ENCODE assay signal across 8 mouse cellular contexts in the genomic region with DNA sequence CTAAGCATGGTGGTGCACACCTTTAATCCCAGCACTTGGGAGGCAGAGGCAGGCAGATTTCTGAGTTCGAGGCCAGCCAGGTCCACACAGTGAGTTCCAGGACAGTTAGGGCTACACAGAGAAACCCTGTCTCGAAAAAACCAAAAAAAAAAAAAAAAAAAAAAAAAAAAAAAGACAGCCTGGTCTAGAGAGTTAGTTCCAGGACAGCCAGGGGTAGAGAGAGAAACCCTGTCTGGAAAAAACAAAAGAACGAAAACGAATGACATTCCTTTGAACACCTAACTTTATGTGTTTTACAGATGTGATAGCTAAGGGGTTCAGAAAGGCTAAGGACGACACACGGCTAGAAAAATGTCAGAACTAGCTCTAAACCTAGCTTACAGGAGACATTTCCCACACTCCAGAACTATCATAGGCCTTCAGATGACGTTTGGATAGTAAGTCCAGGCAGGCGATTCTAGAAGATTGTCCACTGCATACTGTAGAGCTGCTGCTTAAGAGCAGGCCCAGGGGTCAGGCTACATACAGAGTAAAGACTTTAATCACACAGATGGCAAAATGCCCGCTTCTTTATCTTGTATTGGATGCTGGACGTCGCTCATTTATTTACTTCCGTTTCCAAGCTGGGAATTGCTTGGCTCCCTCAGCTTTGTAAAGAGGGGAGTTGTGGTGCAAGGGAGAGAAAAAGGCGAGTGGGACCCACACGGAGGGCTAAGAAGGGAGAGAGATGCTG. TPM values are rescaled to one million over a fixed set of nuclear protein-coding genes. Genes with fewer than 3 reads are reported as not detected.
DNase-seq lines count a peak whose midpoint lies in the region; ATAC-seq and TF ChIP-seq lines count a peak whose summit lies in the region.

No protein-coding gene starts in this region.

- H3K36me3 ChIP-seq in midbrain, postnatal 0 days (ENCODE audit: insufficient read depth, low read length) = no peaks in the 10 kb centered on the region

- peak overlapping the region; percentile 56 for H3K4me2 ChIP-seq in midbrain, postnatal 0 days (ENCODE audit: low read depth, low read length, poor library complexity, severe bottlenecking)

- no peak for DNase-seq in layer of hippocampus, adult 2 months (ENCODE audit: low spot score in 2 of 2)
- DNase-seq in layer of hippocampus, adult 9-10 months (ENCODE audit: low spot score) = no peak
- peak; percentile 32 for DNase-seq in induced T-regulatory cell, adult 2 months (ENCODE audit: low read depth)
- peak; percentile 48 for DNase-seq in midbrain, postnatal 0 days (ENCODE audit: low spot score)
- no peak for DNase-seq in natural killer cell, adult 2 months (ENCODE audit: low spot score in 2 of 2)
- DNase-seq in left cerebral cortex, postnatal 14 days (ENCODE audit: low spot score in 2 of 2) = no peak

- H3K27me3 ChIP-seq in midbrain, postnatal 0 days (ENCODE audit: insufficient read depth, low read length) = no peaks in the 10 kb centered on the region

- H3K27ac ChIP-seq in layer of hippocampus, adult 2 months = peak overlapping the region; percentile 98
- H3K27ac ChIP-seq in cortical plate, adult 2 months (ENCODE audit: insufficient read depth, low read length) = peak overlapping the region; percentile 96
- peak overlapping the region; percentile 88 for H3K27ac ChIP-seq in midbrain, postnatal 0 days (ENCODE audit: low read depth, low read length)

- WGBS in midbrain, postnatal 0 days = 29% methylated on average over 14 of the region's 14 CpGs

- H3K4me3 ChIP-seq in layer of hippocampus, adult 2 months = peak overlapping the region; percentile 80
- peak overlapping the region; percentile 85 for H3K4me3 ChIP-seq in cortical plate, adult 2 months (ENCODE audit: insufficient read depth, low read length)
- H3K4me3 ChIP-seq in midbrain, postnatal 0 days (ENCODE audit: low read depth, low read length) = peak overlapping the region; percentile 56

- TF ChIP-seq POLR2A in cortical plate, adult 2 months (IDR thresholded peaks at IDR 0.05; ENCODE audit: extremely low read depth, insufficient read depth, low read length) = no peak

- no peaks in the 10 kb centered on the region for H3K9me3 ChIP-seq in midbrain, postnatal 0 days (ENCODE audit: low read length)

- peaks cover 5% of the 10 kb centered on the region; the same call in 1 of the 2 replicates for H3K4me1 ChIP-seq in cortical plate, adult 2 months (ENCODE audit: control insufficient read depth, insufficient read depth, low read length)
- H3K4me1 ChIP-seq in midbrain, postnatal 0 days (ENCODE audit: insufficient read depth, low read length) = peaks cover 8% of the 10 kb centered on the region; the same call in 1 of the 2 replicates

- peak overlapping the region; percentile 80 for H3K9ac ChIP-seq in midbrain, postnatal 0 days (replicated peaks; ENCODE audit: low read length, poor library complexity, severe bottlenecking)

- no peak for TF ChIP-seq CTCF in layer of hippocampus, adult 2 months (conservative IDR thresholded peaks at IDR 0.05)
- no peak for TF ChIP-seq CTCF in cortical plate, adult 2 months (IDR thresholded peaks at IDR 0.05; ENCODE audit: extremely low read depth, insufficient read depth, low read length)
- no peak for TF ChIP-seq CTCF in midbrain, postnatal 0 days (IDR thresholded peaks at IDR 0.05)

- ATAC-seq in midbrain, postnatal 0 days (ENCODE audit: low FRiP score) = no peak
- ATAC-seq in megakaryocyte progenitor cell, adult 5-6 weeks (replicated peaks; ENCODE audit: poor library complexity) = no peak

- intact Hi-C loops in left cerebral cortex, postnatal 14 days (cut with DNase I) = no loop called here

RNA-seq across cellular contexts. Expression of a gene that starts 2.0 kb away (rescaled TPM):
- 1 to 10 TPM; 1.0 to 1.3 TPM for total RNA-seq in layer of hippocampus, adult 2 months (2021)
- 1.7 and 2.4 TPM in 2 replicates for polyA plus RNA-seq in cortical plate, adult 2 months (2012; rRNA removed)
- 2.0 and 3.8 TPM in 2 replicates for total RNA-seq in midbrain, postnatal 0 days (2014; rRNA removed)
- polyA plus RNA-seq in midbrain, postnatal 0 days (2015; fragmentation: Nextera tagmentation; extraction: Ambion mirVana) = 2.0 and 2.2 TPM in 2 replicates
- 1 to 10 TPM in 1 of 2 experiments, under 1 TPM in 1; 0.94 to 1.1 TPM for total RNA-seq in left cerebral cortex, postnatal 14 days (2021)
- 0.61 and 1.5 TPM in 2 replicates for total RNA-seq in megakaryocyte progenitor cell, adult 5-6 weeks (2015)
- 0.29 and 1.8 TPM in 2 replicates for total RNA-seq in megakaryocyte progenitor cell, adult 5-6 weeks (2017)

RNA-seq across cellular contexts. Expression of a gene that starts 7.2 kb away (rescaled TPM):
- total RNA-seq in layer of hippocampus, adult 2 months (2021) = 10 to 100 TPM; 30.2 to 30.5 TPM
- 35.9 and 40.5 TPM in 2 replicates for polyA plus RNA-seq in cortical plate, adult 2 months (2012; rRNA removed)
- total RNA-seq in midbrain, postnatal 0 days (2014; rRNA removed) = 7.2 and 19.2 TPM in 2 replicates
- 10.6 and 11.4 TPM in 2 replicates for polyA plus RNA-seq in midbrain, postnatal 0 days (2015; fragmentation: Nextera tagmentation; extraction: Ambion mirVana)
- total RNA-seq in left cerebral cortex, postnatal 14 days (2021) = 10 to 100 TPM; 28.7 to 47.5 TPM
- total RNA-seq in megakaryocyte progenitor cell, adult 5-6 weeks (2015) = 65.8 and 66.4 TPM in 2 replicates
- total RNA-seq in megakaryocyte progenitor cell, adult 5-6 weeks (2017) = 15.3 and 17.4 TPM in 2 replicates

RNA-seq across cellular contexts. Expression of a gene that starts 9.6 kb away (rescaled TPM):
- 100 to 1,000 TPM; 171 to 178 TPM for total RNA-seq in layer of hippocampus, adult 2 months (2021)
- 233 and 235 TPM in 2 replicates for polyA plus RNA-seq in cortical plate, adult 2 months (2012; rRNA removed)
- 157 and 177 TPM in 2 replicates for total RNA-seq in midbrain, postnatal 0 days (2014; rRNA removed)
- 314 and 337 TPM in 2 replicates for polyA plus RNA-seq in midbrain, postnatal 0 days (2015; fragmentation: Nextera tagmentation; extraction: Ambion mirVana)
- 100 to 1,000 TPM; 186 to 274 TPM for total RNA-seq in left cerebral cortex, postnatal 14 days (2021)
- 41.4 and 42.1 TPM in 2 replicates for total RNA-seq in megakaryocyte progenitor cell, adult 5-6 weeks (2015)
- total RNA-seq in megakaryocyte progenitor cell, adult 5-6 weeks (2017) = 148 and 184 TPM in 2 replicates

RNA-seq across cellular contexts. Expression of a gene that starts 20.1 kb away (rescaled TPM):
- total RNA-seq in layer of hippocampus, adult 2 months (2021) = 10 to 100 TPM; 26.8 to 28.9 TPM
- polyA plus RNA-seq in cortical plate, adult 2 months (2012; rRNA removed) = 42.8 and 42.9 TPM in 2 replicates
- total RNA-seq in midbrain, postnatal 0 days (2014; rRNA removed) = 48.3 and 57.8 TPM in 2 replicates
- polyA plus RNA-seq in midbrain, postnatal 0 days (2015; fragmentation: Nextera tagmentation; extraction: Ambion mirVana) = 55.2 and 56.8 TPM in 2 replicates
- 10 to 100 TPM; 26.4 to 50.4 TPM for total RNA-seq in left cerebral cortex, postnatal 14 days (2021)
- total RNA-seq in megakaryocyte progenitor cell, adult 5-6 weeks (2015) = 0.72 and 1.4 TPM in 2 replicates
- total RNA-seq in megakaryocyte progenitor cell, adult 5-6 weeks (2017) = 0.71 and 2.7 TPM in 2 replicates

RNA-seq across cellular contexts. Expression of a gene that starts 21.1 kb away (rescaled TPM):
- 100 to 1,000 TPM; 761 to 778 TPM for total RNA-seq in layer of hippocampus, adult 2 months (2021)
- polyA plus RNA-seq in cortical plate, adult 2 months (2012; rRNA removed) = 617 and 701 TPM in 2 replicates
- total RNA-seq in midbrain, postnatal 0 days (2014; rRNA removed) = 471 and 481 TPM in 2 replicates
- polyA plus RNA-seq in midbrain, postnatal 0 days (2015; fragmentation: Nextera tagmentation; extraction: Ambion mirVana) = 179 and 185 TPM in 2 replicates
- total RNA-seq in left cerebral cortex, postnatal 14 days (2021) = 100 to 1,000 TPM; 580 to 627 TPM
- total RNA-seq in megakaryocyte progenitor cell, adult 5-6 weeks (2015) = 0.30 TPM in 1 of 2 replicates, not detected in the other
- 0.12 and 0.84 TPM in 2 replicates for total RNA-seq in megakaryocyte progenitor cell, adult 5-6 weeks (2017)

Comparison
In these comparisons a context has a peak if more than half of its experiments do, and no peak if none do; other contexts are left out.
1. DNase-seq: peak in induced T-regulatory cell, adult 2 months (single experiment) and midbrain, postnatal 0 days (single experiment); none in layer of hippocampus, adult 2 months (0 of 2), layer of hippocampus, adult 9-10 months (single experiment), natural killer cell, adult 2 months (0 of 2) and left cerebral cortex, postnatal 14 days (0 of 2).
2. Peak in every context shown above with its lines, with median percentiles within 50 percentile points of each other: H3K27ac ChIP-seq and H3K4me3 ChIP-seq.